Mouse (Mus musculus) hindbrain, embryonic 13.5 days (tissue): ENCODE data around the gene Zbtb3. TPM values are rescaled to one million over a fixed set of nuclear protein-coding genes. Genes with fewer than 3 reads are reported as not detected.
A peak's percentile ranks its signal among the peaks of the same experiment; 100 is the strongest.

Experiments used
- ATAC-seq: fragments of 200-750 bp; cut with Nextera tagmentation; 2 replicates; pipeline ENCODE4 v1.8.0; 2017; ENCODE audit warnings: moderate TSS enrichment; ENCODE audit not compliant: low FRiP score
- H3K27ac ChIP-seq: fragments of 300-500 bp; sonication (generic); 2 replicates; pipeline ENCODE4 v1.5.1; 2015; ENCODE audit warnings: inconsistent platforms, mild to moderate bottlenecking, moderate library complexity
- H3K27me3 ChIP-seq: fragments of 300-500 bp; sonication (generic); 2 replicates; pipeline ENCODE4 v1.6.1; 2015; ENCODE audit warnings: mild to moderate bottlenecking, inconsistent platforms
- H3K36me3 ChIP-seq: fragments of 300-500 bp; sonication (generic); 2 replicates; pipeline ENCODE4 v1.6.1; 2015; ENCODE audit warnings: mild to moderate bottlenecking, inconsistent platforms
- H3K4me1 ChIP-seq: fragments of 300-500 bp; sonication (generic); replicated peaks from 2 replicates; pipeline ENCODE4 v1.6.1; 2015; ENCODE audit warnings: inconsistent platforms
- H3K4me2 ChIP-seq: fragments of 300-500 bp; sonication (generic); 2 replicates; pipeline ENCODE4 v1.6.1; 2015; ENCODE audit warnings: inconsistent platforms, mild to moderate bottlenecking, moderate library complexity
- H3K4me3 ChIP-seq: fragments of 300-500 bp; sonication (generic); 2 replicates; pipeline ENCODE4 v1.5.1; 2015; ENCODE audit warnings: mild to moderate bottlenecking, inconsistent platforms
- H3K9ac ChIP-seq: fragments of 300-500 bp; sonication (generic); 2 replicates; pipeline ENCODE4 v1.6.1; 2015; ENCODE audit warnings: mild to moderate bottlenecking, inconsistent platforms
- H3K9me3 ChIP-seq: fragments of 300-500 bp; sonication (generic); 2 replicates; pipeline ENCODE4 v1.6.1; 2016; ENCODE audit warnings: inconsistent platforms
- WGBS: fragments of 180-500 bp; shearing (Covaris S2); methylation state at CpG from one replicate; pipeline ENCODE4 v1.1.7; 2015; 5-methylcytosine and 5-hydroxymethylcytosine counted together
- polyA plus RNA-seq: library from polyadenylated mRNA; unstranded; fragments of >200 nt; fragmentation: Nextera tagmentation; extraction: Ambion mirVana; gene quantifications from 2 replicates; pipeline ENCODE4 v1.2.1, GENCODE M21; 2015

The Zbtb3 gene
- 8.0 and 8.4 TPM in 2 replicates for polyA plus RNA-seq

DNA sequence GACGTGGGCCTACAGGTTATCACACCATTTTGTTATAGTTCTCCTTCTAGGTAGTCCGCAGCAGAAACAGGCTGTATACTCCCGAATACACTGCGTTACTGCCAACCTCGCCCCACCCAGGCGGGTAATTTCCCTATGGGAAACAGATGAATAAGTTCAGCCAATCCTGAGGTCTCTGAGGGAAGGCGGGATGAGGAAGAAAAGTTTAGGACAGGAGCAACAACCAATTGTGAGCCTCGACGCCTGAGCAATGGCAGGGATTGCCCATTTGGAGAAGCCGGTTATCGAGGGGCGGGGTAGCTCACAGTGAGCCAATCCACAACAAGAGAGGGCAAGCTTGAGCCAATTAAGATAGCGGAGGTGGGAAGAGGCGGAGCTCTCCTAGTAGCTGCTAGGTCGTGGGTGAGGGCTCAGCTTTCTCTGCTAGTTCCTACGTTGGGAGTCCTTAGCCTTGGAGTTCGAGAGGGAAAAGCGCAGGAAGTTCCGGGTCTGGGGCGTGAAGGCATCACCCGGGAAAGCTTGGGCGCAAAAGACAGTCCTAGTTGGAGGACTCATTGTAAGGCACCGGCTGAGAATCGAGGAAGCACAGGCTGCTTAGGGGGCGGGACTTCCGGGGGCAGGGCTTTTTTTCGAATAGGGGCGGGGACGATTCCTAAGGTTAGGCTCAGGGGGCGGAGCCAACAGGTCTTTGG, at the start of gene Zbtb3:
TSS of gene Zbtb3 (plus strand) at position 426 of the 692 bp plus-strand sequence.
- ATAC-seq = peak; percentile 98
- peak within 1 kb of the TSS; percentile 90 for H3K27ac ChIP-seq
- peak within 1 kb of the TSS; percentile 73 for H3K4me2 ChIP-seq
- WGBS = under 1% methylated on average over 30 of the region's 30 CpGs
- H3K9me3 ChIP-seq = no peaks in the 10 kb centered on the region
- H3K27me3 ChIP-seq = no peaks in the 10 kb centered on the region
- H3K9ac ChIP-seq = peak within 1 kb of the TSS; percentile 69
- peaks cover 37% of the 10 kb centered on the region for H3K4me1 ChIP-seq
- peak within 1 kb of the TSS; percentile 60 for H3K4me3 ChIP-seq
- H3K36me3 ChIP-seq = peaks cover 28% of the 10 kb centered on the region

DNA sequence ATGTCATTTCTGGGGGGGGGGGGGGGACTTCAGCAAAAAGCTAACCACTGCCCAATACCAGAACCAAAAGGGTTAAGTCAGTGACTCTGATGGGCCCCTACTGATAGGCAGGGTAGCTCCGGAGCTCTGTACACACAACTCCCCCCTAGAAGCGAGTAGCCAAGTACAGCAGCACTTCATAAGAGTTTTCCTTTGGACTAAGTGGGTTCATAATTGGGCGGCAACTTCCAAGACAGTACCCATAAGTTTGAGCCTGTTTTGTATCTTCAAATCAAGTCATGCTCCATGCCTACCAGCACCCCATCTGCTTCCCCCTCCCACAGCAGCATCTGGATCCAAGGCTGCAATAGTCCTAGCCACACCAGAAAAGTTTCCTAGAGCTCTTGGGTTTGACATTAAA, 46.7 kb upstream of the Zbtb3 start:
- WGBS = 83% methylated on average over 3 of the region's 3 CpGs
- no peak overlapping the region for H3K27ac ChIP-seq
- ATAC-seq = no peak
- peak overlapping the region; percentile 97; the same call in 1 of the 2 replicates for H3K4me3 ChIP-seq
- peaks cover 42% of the 10 kb centered on the region for H3K36me3 ChIP-seq
- H3K9ac ChIP-seq = no peak overlapping the region
- H3K4me2 ChIP-seq = peak overlapping the region; percentile 74
- H3K9me3 ChIP-seq = no peaks in the 10 kb centered on the region
- no peaks in the 10 kb centered on the region for H3K27me3 ChIP-seq
- peaks cover 27% of the 10 kb centered on the region for H3K4me1 ChIP-seq

DNA sequence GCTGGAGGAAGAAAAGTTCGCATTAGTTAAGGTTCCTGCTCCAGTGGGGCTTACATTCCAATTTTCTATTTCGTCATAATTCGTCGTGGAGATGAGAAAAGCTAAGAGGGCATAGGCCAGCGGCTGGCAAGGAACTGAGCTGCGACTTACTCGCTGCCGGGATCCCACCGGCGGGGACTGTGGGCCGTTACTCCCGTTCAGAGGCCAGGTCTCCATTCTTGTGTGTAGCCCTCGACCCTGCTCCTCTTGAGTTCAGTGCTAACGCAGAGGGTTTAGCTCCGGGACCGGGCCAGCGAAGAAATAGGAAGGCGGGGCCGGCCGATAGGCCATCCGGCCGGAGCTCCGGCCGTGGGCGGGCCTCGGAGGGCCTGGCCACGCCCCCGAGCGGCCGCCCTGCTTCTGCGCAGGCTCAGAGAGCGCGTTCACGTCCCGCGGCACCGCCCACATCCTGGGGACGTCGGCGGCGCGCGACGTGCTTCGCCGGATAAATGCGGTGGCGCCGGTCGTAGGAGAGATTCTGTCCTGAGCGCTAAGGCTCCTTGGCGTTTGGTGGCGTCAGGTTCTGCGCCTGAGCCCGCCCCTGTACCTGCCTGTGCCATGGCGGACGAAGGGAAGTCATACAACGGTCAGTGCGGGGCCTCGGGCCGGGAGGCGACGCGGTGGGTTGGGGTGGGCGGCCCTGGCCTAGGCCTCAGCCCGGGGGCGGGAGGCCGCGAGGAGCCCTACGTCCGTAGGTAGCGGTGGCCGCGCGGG, 45.5 kb upstream of the Zbtb3 start, which contains the start of gene Nxf1:
TSS of gene Nxf1 (plus strand) at position 439 of the 753 bp plus-strand sequence.
- Histone ChIP-seq H3K4me1 (peaks cover 27% of the 10 kb centered on the region), H3K4me3 (peak within 1 kb of the TSS; percentile 97), H3K36me3 (peaks cover 32% of the 10 kb centered on the region), H3K9me3 (no peaks in the 10 kb centered on the region), H3K27ac (peak within 1 kb of the TSS; percentile 94), H3K4me2 (peak within 1 kb of the TSS; percentile 74), H3K27me3 (no peaks in the 10 kb centered on the region), H3K9ac (peak within 1 kb of the TSS; percentile 98)
- peak; percentile 94 for ATAC-seq
- WGBS = under 1% methylated on average over 75 of the region's 75 CpGs

DNA sequence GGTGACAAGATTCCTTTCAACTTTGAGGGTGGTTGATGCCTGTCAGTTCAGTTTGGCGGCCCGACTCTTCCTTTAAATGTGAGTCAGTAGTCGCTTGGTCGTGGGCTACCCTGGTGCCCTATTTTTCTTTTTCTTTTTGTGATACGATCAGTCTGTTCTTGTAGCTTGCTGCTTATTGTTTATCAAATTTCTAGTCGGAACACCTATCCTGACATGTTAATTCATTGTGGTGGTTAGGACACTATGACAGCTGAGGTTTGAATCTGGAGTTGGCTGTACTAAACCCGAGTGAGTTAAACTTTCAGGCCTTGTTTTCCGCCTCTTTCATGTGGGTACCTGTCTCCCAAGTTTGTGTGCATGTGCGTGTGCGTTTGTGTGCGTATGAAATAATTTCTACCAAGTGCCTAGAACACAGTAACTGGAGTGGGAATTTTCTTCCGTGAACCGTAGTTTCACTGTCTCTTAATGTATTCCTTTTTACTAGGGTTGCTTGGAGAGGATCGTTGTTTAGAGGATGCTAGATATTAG, 44.8 kb upstream of the Zbtb3 start:
- Histone ChIP-seq H3K27ac (peak overlapping the region; percentile 94), H3K4me2 (peak overlapping the region; percentile 74), H3K9me3 (no peaks in the 10 kb centered on the region), H3K4me1 (peaks cover 27% of the 10 kb centered on the region), H3K27me3 (no peaks in the 10 kb centered on the region), H3K36me3 (peaks cover 31% of the 10 kb centered on the region), H3K9ac (peak overlapping the region; percentile 98), H3K4me3 (peak overlapping the region; percentile 97)
- no peak; the same call in 1 of the 2 replicates for ATAC-seq
- 9% methylated on average over 14 of the region's 14 CpGs for WGBS

DNA sequence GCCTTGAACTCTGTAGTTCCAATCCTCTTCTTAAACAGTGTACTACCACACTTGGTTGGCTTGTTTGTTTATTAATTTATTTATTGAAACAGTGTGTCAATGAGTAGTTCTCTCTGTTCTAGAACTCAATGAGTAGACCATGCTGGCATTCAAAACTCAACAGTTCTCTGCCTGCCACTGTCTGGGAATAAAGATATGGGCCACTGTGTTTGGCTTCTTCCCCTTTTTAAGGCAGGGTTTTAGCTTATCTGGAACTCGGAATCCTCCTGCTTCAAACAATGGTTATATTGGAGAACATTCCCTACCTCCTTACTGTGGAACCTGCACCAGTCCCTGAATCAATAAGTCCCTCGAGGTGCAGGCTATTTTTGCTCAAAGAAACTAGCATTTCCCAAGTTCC, 43.5 kb upstream of the Zbtb3 start:
- Histone ChIP-seq H3K36me3 (peaks cover 36% of the 10 kb centered on the region), H3K27ac (no peak overlapping the region), H3K9me3 (no peaks in the 10 kb centered on the region), H3K4me3 (no peak overlapping the region), H3K4me2 (peak overlapping the region; percentile 74; the same call in 1 of the 2 replicates), H3K9ac (no peak overlapping the region), H3K27me3 (no peaks in the 10 kb centered on the region), H3K4me1 (peaks cover 27% of the 10 kb centered on the region)
- no peak for ATAC-seq
- WGBS = 91% methylated on average over 2 of the region's 2 CpGs

DNA sequence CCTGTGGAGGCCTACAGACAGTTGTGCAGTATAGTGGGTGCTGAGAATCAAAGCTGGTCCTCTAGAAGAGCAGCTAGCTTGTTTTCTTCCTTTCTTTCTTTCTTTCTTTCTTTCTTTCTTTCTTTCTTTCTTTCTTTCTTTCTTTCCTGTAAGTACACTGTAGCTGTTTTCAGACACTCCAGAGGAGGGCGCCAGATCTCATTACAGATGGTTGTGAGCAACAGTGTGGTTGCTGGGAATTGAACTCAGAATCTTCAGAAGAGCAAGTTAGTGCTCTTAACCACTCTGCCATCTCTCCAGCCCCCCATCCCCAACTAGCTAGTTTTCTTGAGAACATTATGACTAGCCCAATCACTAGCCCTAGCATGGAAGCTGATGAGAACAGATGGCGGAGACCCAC, 41.6 kb upstream of the Zbtb3 start:
- no peaks in the 10 kb centered on the region for H3K27me3 ChIP-seq
- no peak for ATAC-seq
- H3K4me3 ChIP-seq = no peak overlapping the region
- H3K36me3 ChIP-seq = peaks cover 39% of the 10 kb centered on the region
- H3K27ac ChIP-seq = no peak overlapping the region
- no peaks in the 10 kb centered on the region for H3K9me3 ChIP-seq
- no peak overlapping the region for H3K9ac ChIP-seq
- H3K4me2 ChIP-seq = no peak overlapping the region
- WGBS = 97% methylated on average over 2 of the region's 2 CpGs
- peaks cover 23% of the 10 kb centered on the region for H3K4me1 ChIP-seq

DNA sequence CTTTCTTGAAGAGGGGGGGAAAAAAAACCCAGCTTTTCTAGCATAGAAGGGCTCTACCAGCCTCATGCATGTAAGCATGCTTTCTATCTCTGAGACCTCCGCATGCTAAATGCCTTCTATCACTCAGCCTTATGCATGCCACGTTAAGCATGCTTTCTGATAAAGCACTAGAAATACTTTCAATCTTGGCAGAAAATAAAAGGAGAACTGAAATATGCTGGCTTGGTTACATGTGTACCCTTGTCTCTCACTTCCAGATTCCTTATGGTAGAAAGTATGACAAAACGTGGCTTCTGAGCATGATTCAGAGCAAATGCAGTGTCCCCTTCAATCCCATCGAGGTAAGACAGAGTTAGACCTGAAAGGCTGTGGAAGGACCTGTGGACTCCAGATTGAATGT, 39.1 kb upstream of the Zbtb3 start:
- peaks cover 64% of the 10 kb centered on the region for H3K36me3 ChIP-seq
- H3K27me3 ChIP-seq = no peaks in the 10 kb centered on the region
- peaks cover 9% of the 10 kb centered on the region for H3K4me1 ChIP-seq
- H3K4me3 ChIP-seq = no peak overlapping the region
- WGBS = 92% methylated on average over 4 of the region's 4 CpGs
- no peak overlapping the region for H3K27ac ChIP-seq
- H3K4me2 ChIP-seq = no peak overlapping the region
- no peaks in the 10 kb centered on the region for H3K9me3 ChIP-seq
- H3K9ac ChIP-seq = no peak overlapping the region
- ATAC-seq = no peak

DNA sequence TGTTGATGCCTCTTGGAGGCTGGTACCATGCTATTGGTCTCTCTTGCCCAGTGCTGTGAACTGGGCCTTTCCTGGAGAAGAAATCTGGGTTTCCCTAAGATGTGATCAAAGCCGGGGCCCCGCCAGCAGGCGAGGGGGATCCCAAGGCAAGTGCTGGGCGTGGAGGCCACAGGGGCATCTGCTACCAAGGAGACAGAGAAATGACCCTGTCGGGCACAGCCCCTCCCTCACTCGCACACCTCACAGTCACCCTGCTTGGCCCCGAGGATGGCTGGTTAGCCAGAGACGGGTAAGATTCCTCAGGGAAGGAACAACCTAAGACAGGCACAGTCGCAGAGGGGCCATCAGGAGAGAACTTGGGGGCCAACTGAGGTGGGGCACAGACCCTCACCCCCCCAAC, 36.8 kb upstream of the Zbtb3 start:
- Histone ChIP-seq H3K27me3 (no peaks in the 10 kb centered on the region), H3K4me2 (no peak overlapping the region), H3K36me3 (peaks cover 84% of the 10 kb centered on the region), H3K9me3 (no peaks in the 10 kb centered on the region), H3K4me3 (no peak overlapping the region), H3K27ac (no peak overlapping the region), H3K4me1 (peaks cover 4% of the 10 kb centered on the region; the same call in 1 of the 2 replicates), H3K9ac (no peak overlapping the region)
- no peak for ATAC-seq
- 99% methylated on average over 9 of the region's 9 CpGs for WGBS

DNA sequence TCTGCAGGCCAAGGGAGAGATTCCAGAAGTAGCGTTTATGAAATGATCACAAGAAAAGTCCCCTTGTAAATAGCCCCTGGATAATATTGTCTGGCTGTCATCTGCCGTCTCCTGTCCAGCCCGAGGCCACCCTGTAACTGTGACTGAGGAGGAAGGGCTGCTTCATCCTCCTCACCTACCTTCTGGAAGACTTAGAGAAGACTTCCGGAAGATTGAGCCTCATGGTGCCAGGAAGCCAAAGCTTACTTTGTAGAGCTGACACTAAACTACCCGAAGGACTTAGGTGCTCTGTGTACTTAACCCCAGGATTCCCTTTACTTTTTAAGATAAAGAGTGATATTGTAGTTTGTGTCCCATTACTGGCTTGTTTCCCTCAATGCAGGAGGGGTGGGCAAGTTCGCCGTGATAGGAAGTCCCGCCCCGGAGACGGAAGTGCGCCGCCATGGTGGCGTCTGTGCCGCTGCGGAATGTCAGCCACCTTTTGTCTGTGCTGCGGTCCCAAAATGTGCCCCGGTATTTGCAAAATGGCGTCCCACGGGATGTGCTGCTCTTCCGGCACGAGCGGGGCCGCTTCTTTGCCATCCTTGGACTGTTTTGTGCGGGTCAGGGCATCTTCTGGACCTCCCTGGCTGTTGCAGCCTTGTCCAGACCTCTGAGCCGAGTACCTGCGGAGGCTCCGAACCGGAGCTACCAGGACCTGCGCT, 31.6 kb upstream of the Zbtb3 start, which contains the start of gene Tmem223:
TSS of gene Tmem223 (plus strand) at position 430 of the 704 bp plus-strand sequence.
- peak; percentile 25 for ATAC-seq
- WGBS = 21% methylated on average over 29 of the region's 29 CpGs
- Histone ChIP-seq H3K4me2 (peak within 1 kb of the TSS; percentile 73), H3K9ac (peak within 1 kb of the TSS; percentile 96), H3K27ac (peak within 1 kb of the TSS; percentile 93), H3K27me3 (no peaks in the 10 kb centered on the region), H3K9me3 (no peaks in the 10 kb centered on the region), H3K4me1 (peaks cover 36% of the 10 kb centered on the region), H3K36me3 (peaks cover 58% of the 10 kb centered on the region), H3K4me3 (peak within 1 kb of the TSS; percentile 79)

DNA sequence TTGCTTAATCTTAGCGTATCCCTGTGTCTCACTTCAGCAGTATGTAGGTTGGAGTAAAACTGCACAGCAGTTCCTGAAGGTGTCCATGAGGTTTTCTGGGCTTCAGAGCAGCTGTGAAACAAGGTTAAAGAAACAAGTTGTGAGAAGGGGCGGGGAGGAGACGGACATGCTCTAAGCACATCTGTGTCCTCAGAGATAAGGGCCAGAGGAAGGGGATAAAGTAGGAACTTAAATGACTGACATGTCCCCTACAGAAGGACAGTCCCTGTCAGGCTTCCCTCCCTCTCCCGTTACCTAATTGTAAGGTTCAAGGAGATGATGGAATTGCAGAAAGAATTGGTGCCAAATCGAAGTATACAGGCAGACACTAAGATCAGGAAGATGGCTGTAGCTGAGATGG, 29.4 kb upstream of the Zbtb3 start:
- Histone ChIP-seq H3K9me3 (no peaks in the 10 kb centered on the region), H3K9ac (peak overlapping the region; percentile 89; the same call in 1 of the 2 replicates), H3K27me3 (no peaks in the 10 kb centered on the region), H3K27ac (peak overlapping the region; percentile 55; the same call in 1 of the 2 replicates), H3K4me2 (peak overlapping the region; percentile 99), H3K4me3 (peak overlapping the region; percentile 69), H3K36me3 (peaks cover 37% of the 10 kb centered on the region), H3K4me1 (peaks cover 42% of the 10 kb centered on the region)
- 83% methylated on average over 5 of the region's 5 CpGs for WGBS
- no peak for ATAC-seq

DNA sequence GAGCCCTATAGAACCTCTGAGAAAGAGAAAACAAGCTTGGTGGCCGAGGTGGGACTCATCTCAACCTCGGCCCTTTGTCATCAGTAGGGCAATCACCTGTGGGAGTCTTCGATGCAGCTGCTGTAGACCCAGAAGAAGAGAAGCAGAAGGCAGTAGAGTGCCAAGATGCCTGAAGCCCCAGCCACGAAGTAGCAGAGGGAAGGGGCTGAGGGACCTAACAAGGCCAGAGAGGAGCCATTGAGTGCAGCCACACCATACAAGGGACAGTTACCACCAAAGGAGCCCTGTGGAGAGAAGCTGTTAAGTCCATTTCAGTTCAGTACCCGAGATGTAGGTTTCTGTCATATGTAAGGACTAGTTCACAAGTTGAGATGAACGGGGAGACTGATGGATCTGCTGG, 28.9 kb upstream of the Zbtb3 start:
- H3K4me1 ChIP-seq = peaks cover 42% of the 10 kb centered on the region
- no peaks in the 10 kb centered on the region for H3K27me3 ChIP-seq
- ATAC-seq = no peak
- H3K9me3 ChIP-seq = no peaks in the 10 kb centered on the region
- peaks cover 37% of the 10 kb centered on the region for H3K36me3 ChIP-seq
- H3K9ac ChIP-seq = peak overlapping the region; percentile 89
- 59% methylated on average over 6 of the region's 6 CpGs for WGBS
- H3K4me2 ChIP-seq = peak overlapping the region; percentile 99
- H3K27ac ChIP-seq = peak overlapping the region; percentile 55; the same call in 1 of the 2 replicates
- peak overlapping the region; percentile 69 for H3K4me3 ChIP-seq
